Mouse (Mus musculus) CD8-positive naive resting alpha-beta T cell, adult 2 months (primary cell): ENCODE results near the gene Gnmt.
"Not testable (repeated sequence)": the region's sequence is repeated elsewhere in the genome, so short reads cannot be mapped to it uniquely, and the experiment has no call there.

Experiments
- DNase-seq, 2 experiments: peaks; one replicate each; pipeline ENCODE4 v3.0.0; 2022; ENCODE audit warnings: low read depth in 2 of 2, low spot score in 2 of 2

The Gnmt gene

DNA sequence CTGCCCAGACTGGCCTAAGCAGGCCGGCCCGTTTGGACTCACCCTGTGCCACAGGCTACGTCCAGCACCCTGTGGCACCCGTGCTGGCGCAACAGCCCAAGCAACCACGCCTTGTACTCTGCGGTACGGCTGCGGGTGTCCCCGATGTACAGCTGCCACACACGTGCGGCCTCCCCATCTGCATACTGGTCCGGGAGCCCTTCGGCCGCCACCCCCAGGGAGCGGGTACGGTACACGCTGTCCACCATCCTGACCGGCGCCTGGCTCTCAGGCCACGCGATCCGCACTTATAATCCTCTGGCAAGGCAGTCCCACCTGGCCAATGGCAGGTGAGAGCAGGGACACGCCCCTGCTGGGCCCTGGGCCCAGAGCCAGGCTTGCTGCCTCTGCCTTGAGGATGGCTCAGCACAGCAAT lies at the start of gene Gnmt:
Gnmt (minus strand) TSS at position 265 of the 415 bp plus-strand sequence.
- DNase-seq, result no peak

DNA sequence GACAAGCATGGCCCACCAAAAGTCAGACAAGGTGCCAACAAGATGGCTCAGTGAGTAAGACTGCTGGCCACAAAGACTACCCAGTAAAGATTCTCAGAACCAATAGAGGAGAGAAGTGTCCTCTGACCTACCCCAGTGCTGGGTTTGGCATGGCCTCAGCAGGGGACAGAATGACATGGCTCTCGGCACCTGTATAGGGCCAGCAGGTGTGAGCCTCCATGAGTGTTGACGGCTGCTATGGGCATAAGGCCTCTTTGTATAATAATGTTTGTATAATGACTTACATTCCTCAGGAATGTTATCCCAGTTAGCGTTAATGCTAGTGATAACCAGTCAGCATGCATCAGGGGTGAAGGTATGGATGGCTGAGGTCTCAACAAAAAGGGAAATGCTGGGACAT lies 47.1 kb upstream of the Gnmt start:
- no peak for DNase-seq

DNA sequence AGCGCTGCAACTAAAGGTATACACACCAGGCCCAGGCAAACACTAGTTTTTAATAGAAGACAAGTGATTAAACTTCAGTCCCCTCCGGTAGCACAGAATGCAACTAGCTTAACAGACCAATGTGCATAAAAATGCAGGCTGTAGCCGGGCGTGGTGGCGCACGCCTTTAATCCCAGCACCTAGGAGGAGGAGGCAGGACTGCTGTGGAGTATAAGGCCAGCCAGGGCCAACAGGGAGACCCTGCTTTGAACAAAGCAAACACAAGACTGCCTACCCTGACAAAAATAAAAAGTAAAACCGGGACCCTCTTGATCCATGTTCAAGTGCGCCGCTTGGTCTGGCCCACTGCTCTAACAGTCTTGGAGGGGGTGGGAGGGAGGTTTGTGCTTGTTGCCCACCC lies 46.1 kb upstream of the Gnmt start:
- DNase-seq, result no peak

DNA sequence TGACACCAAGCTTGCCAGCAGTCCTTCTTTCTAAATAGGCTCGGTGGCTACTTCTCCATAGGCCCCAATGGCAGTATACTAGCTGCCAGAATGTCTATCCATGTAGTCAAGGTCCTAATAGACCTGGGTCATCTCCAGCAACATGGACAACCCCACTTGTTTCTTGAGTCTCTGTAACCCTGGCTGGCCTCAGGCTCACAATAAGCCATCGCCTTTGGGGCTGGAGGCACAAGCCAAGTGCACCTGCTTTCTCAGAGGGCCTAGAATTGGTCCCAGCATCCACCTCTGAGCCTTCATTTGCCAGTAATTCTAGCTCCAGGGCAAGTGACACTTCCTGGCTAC lies 45.1 kb upstream of the Gnmt start:
- no peak for DNase-seq

DNA sequence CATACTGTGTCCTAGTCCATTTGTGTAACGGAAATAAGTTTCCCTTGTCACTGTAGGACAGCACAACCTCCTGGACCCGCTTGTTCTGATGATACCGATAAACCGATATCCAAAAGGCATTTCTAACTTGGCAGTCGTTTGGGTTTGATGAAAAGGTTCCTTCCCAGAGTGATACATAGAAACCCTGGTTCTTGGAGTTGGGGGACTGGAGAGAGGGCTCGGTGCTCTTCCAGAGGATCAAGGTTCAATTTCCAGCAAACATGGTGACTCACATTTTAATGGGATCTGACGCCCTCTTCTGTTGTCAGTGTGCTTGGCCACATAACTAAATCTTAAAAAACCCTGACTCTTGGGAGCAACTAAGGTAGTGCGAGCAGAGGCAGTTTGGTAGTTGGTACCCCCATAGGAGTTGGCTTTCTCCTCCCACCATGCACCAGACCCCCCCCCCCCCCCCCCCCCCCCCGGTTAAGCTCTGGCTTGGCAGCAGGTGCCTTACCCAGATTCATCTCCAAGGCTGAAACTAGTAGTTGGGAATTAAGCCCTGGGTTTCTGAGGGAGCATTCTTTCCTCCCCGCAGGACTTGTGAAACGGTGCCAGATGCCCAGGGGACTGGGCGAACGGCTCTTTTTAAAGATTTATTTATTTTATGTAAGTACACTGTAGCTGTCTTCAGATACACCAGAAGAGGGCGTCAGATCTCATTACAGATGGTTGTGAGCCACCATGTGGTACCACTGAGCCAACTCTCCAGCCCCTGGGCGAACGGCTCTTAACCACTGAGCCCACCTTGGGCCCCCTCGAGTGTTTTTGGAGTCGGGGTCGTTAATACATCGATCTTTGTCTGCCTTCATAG lies 44.5 kb upstream of the Gnmt start:
- no peak for DNase-seq

DNA sequence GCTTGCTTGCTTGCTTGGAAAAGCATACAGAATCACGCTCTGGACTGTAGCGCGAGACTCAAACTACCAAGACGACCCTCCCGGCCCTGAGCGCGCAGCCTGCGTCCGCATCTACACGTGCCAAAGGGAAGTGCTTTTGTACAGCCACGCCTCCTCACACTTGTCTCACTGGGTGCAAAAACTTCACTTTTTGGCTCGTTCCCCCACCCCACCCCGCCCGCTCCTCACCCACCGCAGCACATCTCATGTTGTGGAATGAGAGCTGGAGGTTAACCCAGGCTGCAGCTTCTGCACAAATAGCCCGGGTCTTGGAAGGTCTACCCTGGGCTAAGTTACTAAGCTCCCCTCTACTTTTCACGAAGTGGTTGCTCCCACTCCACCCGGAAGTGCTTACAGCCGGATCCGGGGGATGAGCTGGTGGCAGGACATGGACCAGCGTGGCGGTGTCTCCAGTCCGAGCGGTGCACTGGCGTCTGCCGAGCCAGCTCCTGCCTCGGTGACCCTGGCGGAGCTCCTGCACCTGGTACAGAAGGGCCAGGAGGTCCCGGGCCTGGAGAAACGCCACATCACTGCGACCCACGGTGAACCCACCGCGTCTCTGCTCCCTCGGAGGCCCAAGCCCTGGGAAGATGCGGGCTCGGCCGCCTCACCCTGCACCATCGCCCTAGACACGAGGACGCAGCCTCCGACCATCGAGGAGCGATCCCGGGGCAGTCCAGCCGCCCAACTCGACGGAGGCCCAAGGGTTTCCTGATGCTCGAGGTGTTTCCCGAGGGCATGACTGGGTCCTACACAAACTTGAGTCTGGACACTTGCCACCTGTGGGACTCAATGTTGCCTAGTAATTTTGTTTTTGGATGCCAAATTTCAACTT lies 43.7 kb upstream of the Gnmt start, which contains the start of gene 2310039H08Rik:
2310039H08Rik (plus strand) TSS at position 232 of the 874 bp plus-strand sequence.
- peak; percentile 59 to 75 for DNase-seq

DNA sequence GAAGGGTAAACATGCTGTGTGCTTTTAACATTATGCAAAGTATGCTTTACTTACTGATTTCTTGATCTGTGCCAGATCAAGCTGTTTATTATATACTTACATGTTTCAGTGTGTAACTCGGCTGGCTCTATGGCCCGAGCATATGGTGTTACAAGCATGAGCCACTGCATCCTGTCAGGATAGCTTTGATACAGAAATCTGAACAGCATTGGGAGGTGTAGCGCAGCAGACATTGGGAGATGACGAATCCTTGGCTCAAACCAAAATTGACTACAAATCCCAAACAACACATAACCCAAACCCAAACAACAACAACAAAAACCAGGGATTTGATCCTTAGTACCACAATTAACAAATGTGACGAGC lies 43.1 kb upstream of the Gnmt start:
- DNase-seq, result no peak

DNA sequence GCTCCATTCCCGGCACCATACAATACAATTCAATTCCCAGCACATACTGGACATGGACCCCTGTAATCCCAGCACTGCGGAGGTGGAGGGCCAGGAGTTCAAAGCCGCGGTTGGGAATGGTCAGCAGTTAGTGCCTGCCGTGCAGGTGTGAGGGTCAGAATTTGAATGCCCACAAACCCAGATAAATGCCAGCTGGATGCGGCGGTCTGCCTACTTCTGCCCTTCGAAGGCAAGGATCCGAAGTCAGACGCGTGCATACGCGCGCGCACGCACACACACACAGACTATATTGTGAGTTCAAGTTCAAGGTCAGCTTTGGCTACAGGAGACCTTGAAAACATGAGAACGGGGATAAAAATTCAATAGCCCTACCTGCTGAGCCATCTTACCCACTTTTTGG lies 42.6 kb upstream of the Gnmt start:
- DNase-seq, result no peak

DNA sequence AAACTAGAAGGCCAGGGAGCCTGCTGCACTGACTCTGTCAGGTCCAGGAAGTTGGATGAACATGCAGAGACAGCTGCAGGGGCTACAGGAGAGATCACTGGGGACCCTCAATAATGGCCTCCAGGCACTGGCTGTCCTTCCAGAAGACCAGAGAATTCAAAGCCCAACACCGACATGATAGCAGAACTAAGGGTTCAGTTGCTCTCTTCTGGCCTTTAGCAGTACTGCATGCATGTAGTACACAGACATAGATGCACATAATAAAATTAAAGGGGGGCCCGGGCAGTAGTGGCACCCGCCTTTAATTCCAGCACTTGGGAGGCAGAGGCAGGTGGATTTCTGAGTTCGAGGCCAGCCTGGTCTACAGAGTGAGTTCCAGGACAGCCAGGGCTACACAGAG lies 42.1 kb upstream of the Gnmt start:
- no peak for DNase-seq

DNA sequence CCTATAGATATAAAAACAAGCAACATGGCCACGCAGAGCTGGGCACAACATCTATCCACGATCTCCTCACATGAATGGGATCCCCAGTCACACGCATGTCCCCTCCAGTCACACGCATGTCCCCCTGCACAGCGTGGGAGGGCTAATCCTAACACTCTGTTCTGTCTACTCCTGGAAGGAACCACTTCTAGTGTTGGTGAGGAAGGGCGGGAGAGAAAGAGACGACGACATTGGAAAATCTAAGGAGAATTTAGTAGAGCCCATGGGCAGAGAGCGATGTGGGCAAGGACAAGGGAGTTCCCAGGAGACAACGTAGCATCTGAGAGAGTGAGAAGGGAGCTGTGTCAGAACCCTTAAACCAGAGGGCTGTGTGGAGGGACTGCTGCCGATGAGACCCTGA lies 41.6 kb upstream of the Gnmt start:
- DNase-seq, result no peak

DNA sequence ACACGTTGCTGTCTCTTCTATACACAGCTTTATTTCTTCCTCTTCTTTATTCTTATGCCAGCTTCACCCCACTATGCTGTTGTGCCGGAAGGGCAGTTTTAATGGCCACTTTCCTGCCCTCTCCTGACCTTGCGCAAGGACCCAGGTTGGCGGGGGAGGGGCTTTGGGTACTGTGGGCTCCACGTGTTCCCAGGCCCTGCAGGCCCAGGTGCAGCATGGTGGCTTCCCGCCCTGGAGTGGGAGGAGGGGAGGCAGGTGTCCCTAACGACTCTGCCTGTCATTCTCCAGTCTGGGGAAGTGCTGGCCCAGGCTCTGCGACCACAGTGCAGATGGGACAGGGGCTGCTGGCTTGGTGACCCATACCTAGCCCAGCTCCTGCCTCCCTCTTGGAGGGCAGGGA lies 38.9 kb upstream of the Gnmt start:
- no peak for DNase-seq

DNA sequence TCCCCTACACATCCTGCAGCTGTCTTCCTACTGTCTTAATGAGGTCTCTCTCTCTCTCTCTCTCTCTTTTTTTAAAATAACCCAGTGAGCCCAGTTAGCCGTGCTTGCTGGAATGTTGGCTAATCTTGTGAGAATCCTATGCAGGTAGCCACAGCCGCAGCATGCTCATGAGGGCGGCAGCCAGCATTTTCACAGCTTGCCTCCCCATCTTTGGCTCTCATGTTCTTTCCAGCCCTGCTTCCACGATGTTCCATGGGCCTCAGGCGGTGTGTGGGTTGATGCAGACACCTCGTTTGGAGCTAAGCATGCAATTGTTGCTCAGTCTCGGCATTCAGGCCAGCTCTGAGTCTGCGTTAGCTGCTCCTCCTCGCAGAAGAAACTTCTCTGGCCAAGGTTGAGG lies 35.9 kb upstream of the Gnmt start:
- not testable (repeated sequence) for DNase-seq

DNA sequence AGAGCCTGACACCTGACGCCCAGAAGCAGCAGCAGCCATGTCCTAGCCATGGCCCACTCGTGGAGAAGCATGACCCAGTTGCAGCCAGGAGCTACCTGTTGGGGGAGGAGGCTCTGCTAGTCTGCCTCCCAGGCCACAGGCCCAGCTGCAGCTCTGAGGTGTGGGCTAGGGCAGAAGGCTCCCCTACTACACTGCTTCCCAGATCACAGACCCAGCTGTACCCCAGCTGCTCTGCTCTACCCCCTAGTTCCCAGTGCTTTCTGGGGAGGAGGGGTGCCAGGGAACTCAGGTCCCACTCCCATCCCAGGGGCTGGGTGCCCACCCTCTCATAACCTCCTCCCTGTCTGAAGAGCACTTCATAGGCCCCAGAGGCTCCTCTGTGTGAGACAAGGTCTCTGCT lies 34.6 kb upstream of the Gnmt start, which contains the start of gene Ptcra:
Ptcra (minus strand) TSS at position 169 of the 400 bp plus-strand sequence.
- no peak for DNase-seq

DNA sequence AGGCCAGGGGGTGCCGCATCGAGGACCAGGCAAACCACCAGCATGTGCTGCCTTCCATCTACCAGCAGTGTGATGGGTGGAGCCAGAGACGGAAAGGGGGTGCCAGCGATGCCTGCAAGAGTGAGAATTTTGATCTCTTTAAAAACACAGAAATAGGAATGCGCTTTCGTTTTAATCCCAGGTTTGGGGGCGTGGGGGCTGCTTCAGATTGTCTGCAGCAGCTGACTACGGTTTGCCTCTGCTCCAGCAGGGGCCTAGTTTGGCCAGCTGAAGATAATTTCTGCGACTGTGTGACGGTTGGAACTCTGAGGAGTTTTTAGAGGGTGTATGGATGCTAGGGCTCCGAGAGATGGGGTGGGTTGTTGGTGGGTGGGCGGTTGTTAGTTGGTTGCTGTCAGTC lies 29.8 kb upstream of the Gnmt start:
- DNase-seq, result no peak

DNA sequence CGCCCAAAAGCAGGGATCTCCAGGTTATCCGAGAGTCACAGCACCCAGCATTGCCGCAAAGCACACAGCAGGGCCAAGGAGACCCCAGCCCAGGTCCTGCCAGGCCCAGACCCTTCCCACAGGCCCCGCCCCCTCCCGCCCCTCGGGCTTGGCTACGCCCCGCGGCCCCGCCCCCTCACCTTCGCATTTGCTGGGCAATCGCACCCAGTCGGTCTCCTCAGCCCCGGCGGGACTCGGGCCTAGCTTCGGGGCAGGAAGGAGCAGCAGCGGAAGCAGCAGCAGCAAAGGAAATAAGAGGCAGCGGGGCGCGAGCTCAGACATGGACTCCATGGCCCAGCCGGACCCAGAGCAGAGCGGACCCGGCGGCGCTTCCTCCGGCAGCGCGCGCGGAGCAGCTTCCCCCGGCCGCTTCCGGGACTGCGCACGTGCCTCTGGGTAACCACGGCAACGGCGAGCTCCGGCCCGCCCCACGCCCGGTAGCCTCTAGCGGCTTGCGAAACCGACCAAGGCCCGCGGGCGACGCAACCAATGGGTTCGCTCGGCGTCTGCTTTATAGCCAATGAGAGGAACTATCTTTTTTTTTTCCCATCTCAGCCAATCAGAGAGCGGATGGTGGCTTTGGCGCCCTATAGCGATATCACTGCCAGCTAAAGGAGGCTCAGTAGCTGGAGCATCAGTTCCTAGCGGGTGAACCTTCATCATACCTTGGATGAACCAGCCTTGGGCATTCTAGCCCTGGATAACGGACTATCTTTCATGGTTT lies 23.0 kb upstream of the Gnmt start, which contains the start of gene Cnpy3:
Cnpy3 (minus strand) TSS at position 421 of the 763 bp plus-strand sequence.
- peak; percentile 96 for DNase-seq

DNA sequence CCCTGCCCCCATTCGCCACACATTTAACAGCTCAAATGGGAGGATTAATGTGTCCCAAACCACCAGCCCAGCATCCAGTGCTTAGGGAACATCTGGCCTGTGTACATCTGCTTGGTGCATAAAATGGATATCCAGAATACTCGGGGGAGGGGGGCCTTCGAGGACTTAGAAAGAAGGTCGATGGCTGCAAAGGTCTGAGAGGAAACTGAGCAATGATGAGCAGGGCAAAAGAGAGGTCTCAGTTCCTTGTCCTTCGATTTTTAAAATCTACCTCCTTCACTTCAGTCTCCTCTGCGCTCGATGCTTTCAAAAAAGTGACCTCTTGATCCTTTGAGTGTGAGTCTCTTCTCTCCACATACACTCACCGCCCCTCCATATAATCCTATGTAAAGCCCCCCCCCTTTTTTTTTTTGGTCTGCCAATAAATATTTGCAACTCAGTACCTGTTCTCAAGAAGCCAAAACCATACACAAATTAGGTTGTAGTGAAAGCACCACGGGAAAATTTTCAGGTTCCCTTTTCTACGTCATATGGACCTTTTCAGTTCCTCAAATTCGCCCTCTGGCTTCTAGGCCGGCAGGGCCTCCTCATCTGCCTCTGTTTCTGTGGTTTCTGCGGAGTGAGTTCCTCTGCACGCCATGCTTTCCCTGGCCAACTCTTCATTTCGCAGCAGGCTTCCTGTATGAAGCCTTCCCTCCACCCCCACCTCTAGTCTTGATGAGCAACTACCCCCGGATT lies 22.3 kb upstream of the Gnmt start:
- DNase-seq, result no peak

DNA sequence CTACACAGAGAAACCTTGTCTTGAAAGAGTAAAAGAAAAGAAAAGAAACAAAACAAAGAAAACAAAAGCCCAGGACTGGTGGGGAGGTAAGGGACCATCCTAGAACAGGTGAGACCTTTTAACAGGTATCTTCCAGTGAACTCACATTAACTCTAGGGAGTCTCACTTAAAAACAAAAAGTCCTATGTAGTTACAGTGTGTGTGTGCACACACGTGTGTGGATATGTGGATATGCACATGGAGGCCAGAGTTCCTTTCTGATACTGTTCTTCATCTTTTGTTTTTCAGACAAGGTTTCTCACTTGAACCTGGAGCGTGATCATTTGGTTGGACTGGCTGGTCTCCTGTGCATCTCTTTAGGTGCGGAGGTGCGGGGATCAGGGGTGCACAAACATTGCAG lies 21.6 kb upstream of the Gnmt start:
- DNase-seq, result no peak

DNA sequence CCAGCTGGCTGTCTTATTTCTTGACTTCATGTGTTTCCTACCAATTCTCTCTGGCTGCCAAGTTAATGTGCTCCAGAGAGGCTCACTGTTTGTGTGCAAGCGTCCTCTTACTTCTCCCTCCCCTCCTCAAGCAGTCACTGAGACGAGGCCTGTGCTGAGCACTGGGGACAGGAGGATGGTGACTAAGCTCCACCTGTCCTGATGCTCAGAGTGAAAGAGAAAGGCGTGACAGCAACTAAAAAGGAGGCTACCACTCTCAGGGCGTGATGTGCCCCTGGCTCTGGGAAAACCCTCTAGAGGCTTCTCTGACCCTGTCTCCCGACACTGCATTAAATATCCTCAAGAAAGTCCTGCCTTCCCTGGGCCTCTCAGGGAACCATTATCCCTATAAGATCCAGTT lies 20.3 kb upstream of the Gnmt start:
- no peak for DNase-seq

DNA sequence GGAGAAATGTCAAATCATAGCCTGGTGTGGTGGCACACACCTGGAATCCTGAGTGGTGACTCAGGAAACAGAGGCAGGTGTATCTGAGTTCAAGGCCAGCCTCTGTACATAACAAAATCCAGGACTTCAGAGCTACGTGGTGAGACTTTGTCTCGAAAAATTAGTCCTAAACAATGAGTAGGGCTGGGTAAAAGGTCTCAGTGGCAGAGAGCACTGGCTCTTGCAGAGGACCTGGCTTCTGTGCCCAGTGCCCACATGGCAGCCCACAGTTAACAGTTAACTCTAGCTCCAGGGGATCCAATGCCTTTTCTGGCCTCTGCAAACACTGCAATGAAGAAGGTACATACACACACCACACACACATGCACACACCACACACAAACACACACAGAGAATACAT lies 18.8 kb upstream of the Gnmt start:
- DNase-seq, result no peak

DNA sequence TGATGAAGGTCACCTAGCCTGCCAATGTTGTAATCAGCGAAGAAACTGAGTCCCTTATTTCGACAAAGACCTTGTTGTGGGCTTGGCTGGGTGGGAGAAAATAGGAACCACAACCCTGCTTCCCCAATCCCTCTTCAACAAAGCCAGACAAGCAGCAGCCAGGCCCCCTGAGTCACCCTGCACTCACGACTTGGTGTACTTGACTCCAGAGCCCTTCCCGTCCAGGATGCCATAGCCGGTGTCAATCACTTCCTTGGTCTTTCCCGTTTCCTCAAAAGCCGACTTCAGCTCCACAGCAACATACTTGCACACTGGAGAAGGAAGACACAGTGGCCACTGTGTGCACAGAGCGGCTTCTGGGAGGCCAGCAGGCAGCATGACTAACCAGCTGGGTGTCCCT lies 18.3 kb upstream of the Gnmt start:
- no peak for DNase-seq

DNA sequence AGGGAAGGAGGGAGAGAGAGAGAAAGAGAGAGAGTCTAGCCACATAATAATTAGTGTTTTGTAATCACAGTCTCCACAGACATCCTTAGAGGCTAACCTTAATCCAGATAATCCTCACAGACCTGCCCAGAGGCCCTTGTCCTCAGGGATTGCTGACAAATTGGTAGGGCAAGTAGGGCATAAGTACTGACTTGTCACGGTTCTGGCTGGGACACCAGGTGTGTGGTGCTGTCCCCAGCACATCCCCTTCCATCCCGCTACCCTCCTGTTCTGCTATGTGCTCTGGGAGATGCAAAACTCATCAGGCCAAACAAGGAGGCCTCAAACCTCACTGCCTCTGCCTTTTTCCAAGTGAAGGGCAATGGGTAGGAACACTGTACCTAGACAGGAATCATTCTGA lies 16.5 kb upstream of the Gnmt start:
- no peak for DNase-seq
